Mouse (Mus musculus) spleen, adult 18-20 months (tissue): Measurements from ENCODE around the gene Cd36.

ENCODE experiments used
- DNase-seq, 2 experiments: peaks; one replicate each; pipeline ENCODE4 v3.0.0; 2022; ENCODE audit warnings: mixed read lengths in 2 of 2

Cd36 gene

DNA sequence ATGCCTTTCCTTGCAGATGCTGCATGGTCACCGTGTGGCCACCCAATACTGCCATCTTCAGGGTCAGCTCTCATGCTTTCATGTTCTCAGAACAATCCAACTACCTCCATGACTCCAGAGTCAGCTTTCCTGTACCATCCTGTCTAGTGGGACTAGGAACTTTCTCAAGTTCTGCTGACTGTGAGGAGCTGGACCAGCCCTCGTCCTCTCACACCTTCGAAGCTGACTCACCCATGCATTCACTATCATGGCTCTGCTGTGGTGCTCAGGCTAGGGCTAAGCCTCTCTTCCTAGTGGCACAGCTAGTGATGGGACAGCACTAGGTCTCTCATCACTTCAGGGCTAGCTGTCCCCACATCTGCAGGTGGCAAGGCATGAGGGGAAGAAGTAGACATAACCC, 30.7 kb downstream of the Cd36 start:
- DNase-seq, result no peak

DNA sequence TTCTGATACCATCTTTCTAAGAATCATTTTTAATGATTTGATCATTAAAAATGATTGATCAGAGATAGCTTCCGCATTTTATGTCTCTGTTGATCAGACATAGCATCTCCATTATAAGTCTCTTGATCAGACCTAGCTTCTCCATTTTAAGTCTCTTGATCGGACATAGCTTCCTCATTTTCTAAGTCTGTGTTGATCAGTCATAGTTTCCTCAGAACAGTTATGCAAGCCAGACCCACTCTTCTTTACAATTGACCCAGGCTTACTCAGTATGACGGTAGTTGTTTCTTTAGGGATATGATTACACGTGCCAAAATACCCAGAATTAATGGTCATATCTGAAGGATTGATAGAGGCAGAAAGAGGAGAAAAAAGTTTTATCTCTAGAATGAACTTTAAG, 31.3 kb downstream of the Cd36 start:
- DNase-seq, result no peak

- DNase-seq, result no peak
Observed at GRCm38 (mm10) chr5:17854127-17854923, 34.3 kb downstream of the Cd36 start.

DNA sequence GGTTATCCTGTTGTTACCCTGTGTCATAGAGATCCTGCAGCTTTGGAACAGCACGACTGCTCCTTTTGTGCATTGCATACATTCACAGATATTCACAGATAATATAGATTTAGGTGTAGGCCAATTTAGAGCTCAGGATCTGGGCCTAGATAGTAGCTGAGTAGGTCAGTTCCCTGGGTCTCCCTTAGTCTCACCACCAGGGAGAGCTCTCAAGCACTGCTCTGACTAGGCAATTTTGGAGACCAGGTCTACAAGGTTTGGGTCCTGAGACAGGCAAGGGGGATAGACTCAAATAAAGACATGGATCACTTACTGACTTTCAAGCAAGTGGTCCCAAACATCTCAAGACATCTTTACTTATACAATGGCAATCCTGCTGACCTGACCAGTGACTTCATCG, 38.0 kb downstream of the Cd36 start:
- no peak for DNase-seq

GRCm38 (mm10) chr5:17849582-17849981, 39.0 kb downstream of the Cd36 start:
- no peak for DNase-seq

- no peak for DNase-seq
Observed at GRCm38 (mm10) chr5:17848733-17849132, 39.9 kb downstream of the Cd36 start.

GRCm38 (mm10) chr5:17848267-17848666, 40.3 kb downstream of the Cd36 start:
- no peak for DNase-seq

GRCm38 (mm10) chr5:17843921-17844320, 44.7 kb downstream of the Cd36 start:
- no peak for DNase-seq

GRCm38 (mm10) chr5:17843316-17843715, 45.3 kb downstream of the Cd36 start:
- no peak for DNase-seq

DNA sequence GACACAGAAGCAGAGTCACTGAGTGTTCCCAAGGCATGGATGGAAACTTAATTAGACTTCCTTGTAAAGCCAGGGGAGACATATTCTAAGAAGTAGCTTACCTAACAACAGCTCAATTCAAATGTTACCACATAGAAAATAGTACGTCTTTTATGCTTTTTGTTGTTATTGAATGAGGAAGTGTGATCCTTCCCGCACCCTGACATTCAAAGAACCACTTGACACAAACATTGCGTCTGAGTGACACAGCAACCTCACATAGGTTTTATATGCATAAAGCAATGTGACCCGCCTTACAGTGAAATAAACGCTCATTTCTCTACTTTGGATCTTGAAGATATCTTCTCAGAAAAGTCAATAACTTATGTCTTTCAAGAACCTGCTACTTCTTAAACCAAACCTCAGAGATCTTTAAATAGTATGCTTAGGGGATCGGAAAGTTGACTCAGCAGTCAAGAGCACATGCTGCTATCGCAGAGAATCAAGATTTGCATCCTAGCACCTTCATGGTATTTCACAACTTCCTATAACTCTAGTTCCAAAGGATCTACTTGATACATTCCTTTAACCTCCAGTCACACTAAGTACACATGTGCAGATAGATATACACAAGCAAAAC, 46.4 kb downstream of the Cd36 start:
- DNase-seq, result no peak

- DNase-seq, result no peak
Observed at GRCm38 (mm10) chr5:17839549-17839948, 49.1 kb downstream of the Cd36 start.

GRCm38 (mm10) chr5:17836408-17836807, 52.2 kb downstream of the Cd36 start:
- no peak for DNase-seq

DNA sequence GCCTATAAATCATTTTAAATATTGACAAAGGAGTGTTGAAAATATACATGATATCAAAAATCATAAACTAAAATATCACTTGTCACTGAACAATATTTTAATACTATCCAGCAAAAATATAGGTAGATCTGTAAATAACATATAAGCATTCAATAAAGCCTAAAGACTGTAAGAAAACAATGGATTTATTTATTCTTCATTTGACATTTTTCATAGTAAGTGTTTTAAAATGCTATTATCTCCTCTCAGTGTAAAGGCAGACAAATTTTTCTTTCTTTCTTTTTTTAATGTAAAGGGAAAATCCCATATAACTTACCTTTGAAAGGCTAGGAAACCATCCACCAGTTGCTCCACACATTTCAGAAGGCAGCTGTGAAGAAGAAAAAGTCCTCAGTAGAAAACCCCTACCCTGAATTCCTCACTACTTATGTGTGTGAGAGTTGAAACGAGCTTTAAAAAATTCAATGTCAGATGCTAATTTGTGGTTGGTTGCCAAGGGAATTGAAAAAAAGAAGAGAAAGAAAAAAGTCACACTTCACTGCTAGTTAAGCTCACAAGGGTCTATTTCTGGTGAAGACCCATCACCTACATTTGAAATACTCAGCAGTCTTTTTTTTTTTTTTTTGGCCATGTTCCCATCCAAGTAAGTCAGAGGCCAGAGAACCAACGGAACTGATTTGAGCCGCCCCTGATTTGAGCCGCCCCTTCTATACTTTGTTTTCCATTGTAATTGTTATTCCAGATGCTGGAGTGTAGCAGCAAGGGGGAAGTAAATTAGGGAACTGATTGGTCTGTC, 53.1 kb downstream of the Cd36 start:
- no peak for DNase-seq

DNA sequence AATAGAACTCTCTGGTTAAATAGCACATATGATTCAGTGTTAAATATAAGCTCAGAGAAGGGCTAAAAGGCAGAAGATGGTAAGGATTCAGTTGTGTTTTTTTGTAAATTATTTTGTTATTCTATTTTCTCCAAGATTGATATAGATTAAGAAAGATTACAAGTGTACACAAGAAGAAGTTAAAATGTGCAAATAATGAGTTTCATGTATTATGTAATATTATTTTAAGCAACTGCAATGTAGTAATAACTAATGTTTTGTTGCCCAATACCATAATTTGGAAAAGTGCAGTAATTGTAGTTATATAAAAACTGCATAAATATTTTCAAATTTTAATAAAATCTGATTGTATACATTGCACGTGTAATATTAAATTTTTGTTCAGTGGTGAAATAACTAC, 54.8 kb downstream of the Cd36 start:
- no peak for DNase-seq

DNA sequence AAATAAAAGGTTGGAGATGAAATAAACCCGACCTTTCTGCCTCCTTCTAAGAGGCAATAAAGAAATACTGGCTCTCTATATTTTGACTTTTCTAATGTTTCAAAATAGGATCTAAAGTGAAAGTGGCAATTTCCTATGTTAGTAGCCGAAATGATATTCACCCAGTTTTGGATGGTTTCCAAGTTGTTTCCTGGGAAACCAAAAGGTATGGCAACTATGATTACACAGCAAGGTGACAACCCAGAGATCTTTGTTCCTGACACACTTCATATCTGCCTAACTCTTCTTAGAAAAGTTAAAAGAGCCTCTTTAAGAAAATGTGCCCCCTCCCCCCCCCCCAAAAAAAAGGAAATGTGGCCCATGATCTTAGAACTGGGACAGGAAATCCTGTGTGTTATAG, 58.1 kb downstream of the Cd36 start:
- DNase-seq, result no peak

- DNase-seq, result no peak
Observed at GRCm38 (mm10) chr5:17828713-17829544, 59.7 kb downstream of the Cd36 start.

DNA sequence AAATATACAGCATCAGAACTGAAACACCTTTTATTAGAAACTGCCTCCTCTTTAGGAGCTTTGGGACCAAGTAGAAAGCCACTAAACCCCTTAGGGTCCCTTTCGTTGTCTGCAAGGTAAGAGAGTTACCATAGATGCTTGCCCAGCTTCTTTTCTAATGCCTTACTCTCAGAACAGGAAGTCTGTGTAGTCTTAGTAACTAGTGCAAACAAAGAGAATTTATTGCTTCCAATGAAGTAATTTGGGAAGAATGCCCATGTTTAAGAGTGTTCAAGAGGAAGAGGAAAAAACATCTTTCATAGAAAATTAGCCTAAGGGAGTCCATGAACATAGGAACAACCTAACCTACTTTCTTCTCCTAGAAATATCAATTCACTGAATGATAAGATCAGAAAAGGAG, 67.2 kb downstream of the Cd36 start:
- no peak for DNase-seq

DNA sequence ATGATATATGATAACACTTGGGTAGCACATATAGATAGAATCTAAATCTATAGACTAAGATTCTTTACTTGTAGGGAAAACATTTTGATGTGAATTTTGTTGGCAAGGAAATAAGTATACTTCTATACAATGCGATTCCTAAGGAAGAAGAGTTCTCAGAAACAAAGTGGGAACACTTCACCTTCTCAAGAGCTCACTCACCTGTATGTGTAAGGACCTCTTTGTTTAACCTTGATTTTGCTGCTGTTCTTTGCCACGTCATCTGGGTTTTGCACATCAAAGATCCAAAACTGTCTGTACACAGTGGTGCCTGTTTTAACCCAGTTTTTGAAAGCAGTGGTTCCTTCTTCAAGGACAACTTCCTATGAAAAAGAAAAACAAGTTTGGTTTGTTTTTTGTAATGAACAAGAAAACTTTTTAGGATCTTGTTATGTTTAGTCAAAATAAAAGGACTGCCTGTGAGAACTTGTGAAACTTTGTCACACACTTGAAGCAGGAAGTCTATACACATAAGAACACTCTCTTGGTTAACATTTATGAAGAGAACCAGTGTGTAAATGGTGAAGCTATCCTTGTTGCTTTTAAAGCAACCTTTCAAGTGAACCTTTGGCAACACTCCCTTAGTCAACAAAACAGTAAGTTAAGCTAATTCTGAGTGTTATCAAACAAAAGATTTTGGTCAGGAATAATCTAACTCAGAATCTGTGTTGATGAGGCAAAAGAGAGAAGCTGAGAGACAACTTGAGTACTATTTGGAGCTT, 68.2 kb downstream of the Cd36 start:
- no peak for DNase-seq

GRCm38 (mm10) chr5:17816170-17816569, 72.4 kb downstream of the Cd36 start:
- no peak for DNase-seq

DNA sequence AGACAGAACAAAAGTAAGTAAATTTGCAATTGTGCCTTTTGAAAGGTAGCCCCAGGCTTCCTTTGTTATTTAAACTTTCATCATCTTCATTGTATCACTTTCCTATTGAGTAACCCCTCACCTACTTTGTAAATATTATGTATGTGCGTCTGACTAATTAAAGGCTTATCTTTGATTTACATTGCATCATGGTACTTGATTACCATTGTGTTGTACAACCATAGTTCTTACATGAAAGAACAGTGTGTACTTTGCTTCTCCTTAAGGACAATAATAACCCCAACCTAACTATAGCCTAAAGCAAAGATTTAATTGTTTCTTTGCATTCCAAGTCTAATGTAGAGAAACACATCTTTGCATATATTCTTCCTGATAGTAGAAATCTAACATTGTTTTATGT, 78.3 kb downstream of the Cd36 start:
- DNase-seq, result no peak

DNA sequence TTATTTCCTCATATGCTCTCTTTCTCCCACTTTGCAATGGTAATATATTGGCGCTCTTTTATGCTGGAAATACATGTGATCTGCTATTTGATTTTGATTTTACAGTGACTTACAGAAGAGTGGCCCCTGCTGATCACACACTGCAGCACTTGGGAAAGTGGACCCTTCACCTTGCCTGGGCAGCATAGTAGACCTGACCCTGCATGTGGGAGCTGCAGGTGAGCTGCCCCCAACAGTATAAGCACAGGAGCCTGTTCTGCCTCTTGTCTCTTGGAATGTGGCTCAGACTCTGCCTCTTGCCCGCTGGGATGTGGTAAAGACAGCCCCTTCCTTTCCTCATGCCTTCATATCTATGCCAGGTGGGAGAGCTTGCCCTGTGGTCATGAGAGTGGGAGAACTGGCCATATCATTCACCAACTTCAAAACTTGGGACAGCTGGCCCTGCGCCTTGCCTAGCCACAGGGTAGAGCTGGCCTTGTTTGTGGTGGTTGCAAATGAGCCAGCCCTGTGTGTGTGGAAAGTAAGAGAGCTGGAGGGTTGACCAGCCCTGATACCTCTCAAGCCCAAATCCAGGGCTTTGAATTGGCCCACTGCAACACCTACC, 81.7 kb downstream of the Cd36 start:
- no peak for DNase-seq

GRCm38 (mm10) chr5:17776571-17776970, 112.0 kb downstream of the Cd36 start:
- DNase-seq, result peak in 1 of 2 experiments; percentile 23
